Mouse (Mus musculus) layer of hippocampus, adult 2 months (tissue): Measurements from ENCODE around the gene Cyp4a14. TPM values are rescaled to one million over a fixed set of nuclear protein-coding genes. Genes with fewer than 3 reads are reported as not detected.
"Not testable (repeated sequence)": the region's sequence is repeated elsewhere in the genome, so short reads cannot be mapped to it uniquely, and the experiment has no call there.

ENCODE experiments used
- DNase-seq, 2 experiments: peaks; one replicate each; pipeline ENCODE4 v3.0.0; 2022; ENCODE audit warnings: low spot score in 2 of 2
- H3K27ac ChIP-seq: fragments of 200-600 bp; 2 replicates; pipeline ENCODE4 v1.8.1; 2022
- H3K4me3 ChIP-seq: fragments of 200-600 bp; 2 replicates; pipeline ENCODE4 v1.8.1; 2022; ENCODE audit warnings: mild to moderate bottlenecking
- CTCF ChIP-seq: fragments of 200-600 bp; conservative IDR thresholded peaks from 2 replicates; pipeline ENCODE4 v1.8.1; 2022; ENCODE audit warnings: antibody characterized with exemption, mild to moderate bottlenecking, moderate library complexity
- long read RNA-seq, 2 experiments: library from polyadenylated mRNA; stranded (forward); transcript quantifications; one replicate each; pipeline ENCODE4 v2.0.0; 2021; ENCODE audit warnings: borderline mapping rate in 2 of 2
- total RNA-seq, 2 experiments: library from RNA; stranded (reverse); gene quantifications; 2 replicates each; pipeline ENCODE4 v1.2.3; 2021

Gene Cyp4a14
- not detected for total RNA-seq
- long read RNA-seq, experiment 1, result 0 reads
- long read RNA-seq, experiment 2, result 0 reads

- H3K27ac ChIP-seq, result no peak within 1 kb of the TSS
- no peak for DNase-seq
- TF ChIP-seq CTCF, result no peak
- no peak within 1 kb of the TSS for H3K4me3 ChIP-seq
Observed at GRCm38 (mm10) chr4:115496001-115496400, at the start of gene Cyp4a14. Gene Cyp4a14 (minus strand): TSS chr4:115496142.

- TF ChIP-seq CTCF, result no peak
- H3K27ac ChIP-seq, result no peak overlapping the region
Observed at GRCm38 (mm10) chr4:115545101-115545500, 49.2 kb upstream of the Cyp4a14 start.

GRCm38 (mm10) chr4:115521766-115522165, 25.8 kb upstream of the Cyp4a14 start:
- Histone ChIP-seq H3K27ac (no peak overlapping the region), H3K4me3 (no peak overlapping the region)
- no peak for TF ChIP-seq CTCF
- no peak for DNase-seq

More at GRCm38 (mm10) chr4:115545101-115545500, 49.2 kb upstream of the Cyp4a14 start:
- no peak overlapping the region for H3K4me3 ChIP-seq
- no peak for DNase-seq

- Histone ChIP-seq H3K27ac (no peak overlapping the region), H3K4me3 (no peak overlapping the region)
- DNase-seq, result no peak
- no peak for TF ChIP-seq CTCF
Observed at GRCm38 (mm10) chr4:115519444-115519843, 23.5 kb upstream of the Cyp4a14 start.

- not testable (repeated sequence) for DNase-seq
Observed at GRCm38 (mm10) chr4:115518000-115518399, 22.1 kb upstream of the Cyp4a14 start, which contains the start of gene Cyp4a10. Gene Cyp4a10 (plus strand): TSS chr4:115518264.

GRCm38 (mm10) chr4:115513964-115514363, 18.0 kb upstream of the Cyp4a14 start:
- not testable (repeated sequence) for H3K4me3 ChIP-seq, DNase-seq, H3K27ac ChIP-seq

More at GRCm38 (mm10) chr4:115518000-115518399, 22.1 kb upstream of the Cyp4a14 start, which contains the start of gene Cyp4a10:
- not testable (repeated sequence) for H3K4me3 ChIP-seq, H3K27ac ChIP-seq

GRCm38 (mm10) chr4:115497466-115497865, 1.5 kb upstream of the Cyp4a14 start:
- no peak for DNase-seq
- H3K4me3 ChIP-seq, result no peak overlapping the region
- H3K27ac ChIP-seq, result no peak overlapping the region
- no peak for TF ChIP-seq CTCF

GRCm38 (mm10) chr4:115481006-115481652, 14.8 kb downstream of the Cyp4a14 start:
- Histone ChIP-seq H3K27ac (no peak overlapping the region), H3K4me3 (no peak overlapping the region)
- no peak for DNase-seq
- TF ChIP-seq CTCF, result no peak

GRCm38 (mm10) chr4:115476051-115476450, 19.9 kb downstream of the Cyp4a14 start:
- H3K4me3 ChIP-seq, DNase-seq, H3K27ac ChIP-seq: not testable (repeated sequence)
- peak; percentile 57 for TF ChIP-seq CTCF

- not testable (repeated sequence) for H3K27ac ChIP-seq, DNase-seq, H3K4me3 ChIP-seq
Observed at GRCm38 (mm10) chr4:115473585-115473984, 22.4 kb downstream of the Cyp4a14 start.

- no peak within 1 kb of the TSS for H3K4me3 ChIP-seq
- no peak within 1 kb of the TSS for H3K27ac ChIP-seq
- no peak for TF ChIP-seq CTCF
- DNase-seq, result no peak
Observed at GRCm38 (mm10) chr4:115452304-115452703, 43.6 kb downstream of the Cyp4a14 start, which contains the start of gene Cyp4a30b. Gene Cyp4a30b (plus strand): TSS chr4:115452604.

- H3K27ac ChIP-seq, result no peak overlapping the region
- H3K4me3 ChIP-seq, result no peak overlapping the region
- DNase-seq, result no peak
- no peak for TF ChIP-seq CTCF
Observed at GRCm38 (mm10) chr4:115450577-115451137, 45.3 kb downstream of the Cyp4a14 start.

Other genes starting within 250 kb of the Cyp4a14 start
- gene Cyp4a12a, start 197.1 kb downstream of the Cyp4a14 start, total RNA-seq, result not detected
- gene Cyp4a12b, start 84.5 kb downstream of the Cyp4a14 start, total RNA-seq, result not detected
- gene Cyp4a30b, start 43.5 kb downstream of the Cyp4a14 start, total RNA-seq, result not detected
- gene Cyp4a10, start 22.1 kb upstream of the Cyp4a14 start, total RNA-seq, result not detected
- gene Cyp4a31, start 67.5 kb upstream of the Cyp4a14 start, total RNA-seq, result not detected
- gene Cyp4a32, start 104.8 kb upstream of the Cyp4a14 start, total RNA-seq, result not detected
- gene Cyp4b1, start 151.6 kb upstream of the Cyp4a14 start, total RNA-seq, result under 1 TPM; 0.71 to 0.72 TPM
- gene Efcab14, start 241.6 kb upstream of the Cyp4a14 start, total RNA-seq, result 10 to 100 TPM; 47.7 to 53.0 TPM